Mouse (Mus musculus): ENCODE measurements at regions not wholly inside any gene's neighbourhood (a gene's known extent, or its start where the extent isn't known, plus 50 kb on each side); places are given as distances from the start of the nearest gene placed in this dataset.

DNA sequence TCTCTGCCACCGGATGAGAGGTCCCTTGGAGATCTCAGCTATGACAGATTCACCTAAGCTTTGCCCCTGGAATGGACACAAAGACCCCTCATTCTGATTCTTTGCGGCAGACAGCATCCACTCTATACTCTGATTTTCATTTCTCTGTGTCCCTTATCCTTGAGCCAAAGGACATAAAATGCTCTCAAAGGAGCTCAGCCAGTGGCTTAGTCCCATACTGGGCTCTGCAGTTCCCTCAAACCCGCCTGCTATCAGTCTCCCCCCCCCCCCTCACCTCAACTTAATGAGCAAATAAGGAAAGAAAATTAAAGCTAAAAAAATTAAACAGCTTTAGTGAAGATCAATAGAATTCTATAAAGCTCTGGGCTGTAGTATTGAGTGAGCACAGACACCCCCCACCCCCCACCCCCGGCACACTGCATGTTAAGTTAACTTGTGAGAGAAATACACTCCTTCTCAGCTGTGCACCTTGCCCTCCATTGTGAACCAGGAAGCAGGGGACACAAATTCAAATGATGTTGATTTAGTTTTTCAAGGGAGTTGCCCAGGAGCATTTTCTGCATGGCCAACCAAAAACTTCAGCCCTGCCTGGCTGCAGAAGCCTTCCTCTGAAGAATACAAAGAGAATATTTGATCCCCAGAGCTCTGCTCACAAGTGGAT lies 452.9 kb downstream of the Bnc2 start:
- Histone ChIP-seq H3K4me3 (no peak overlapping the region), H3K4me2 (replicated peaks) (no peak overlapping the region), H3K4me1 (peaks cover 8% of the 10 kb centered on the region; the same call in 1 of the 2 replicates), H3K9ac (no peak overlapping the region), H3K9me3 (replicated peaks) (no peaks in the 10 kb centered on the region), H3K27me3 (no peaks in the 10 kb centered on the region), H3K36me3 (no peaks in the 10 kb centered on the region), H3K27ac (no peak overlapping the region)
- WGBS, result 43% methylated on average over 4 of the region's 4 CpGs
- no peak for ATAC-seq (ENCODE audit: low FRiP score)

DNA sequence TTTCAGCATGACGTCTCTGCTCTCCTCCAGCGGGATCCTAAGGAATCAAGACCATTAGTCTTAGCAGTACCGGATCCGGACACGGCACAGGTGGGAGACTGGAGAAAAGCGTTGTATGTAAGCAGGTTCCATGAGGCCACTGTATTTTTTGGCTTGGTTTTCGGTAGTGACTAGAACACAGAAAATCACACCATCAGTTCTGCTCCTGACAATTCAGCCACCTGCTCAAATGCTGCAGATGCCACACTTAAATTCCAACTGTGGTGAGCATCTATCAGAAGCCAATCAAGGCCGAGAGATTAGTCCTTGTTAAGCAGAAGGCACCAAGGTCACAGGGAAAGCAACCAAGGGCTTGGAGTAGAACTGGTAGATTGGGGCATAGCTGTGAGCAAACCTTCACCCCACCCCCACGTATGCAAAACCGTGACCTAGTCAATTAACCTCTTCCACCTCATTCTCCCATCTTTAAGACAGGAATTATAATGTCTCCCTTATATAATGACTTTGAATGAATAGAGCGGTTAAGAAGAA lies 452.2 kb downstream of the Bnc2 start:
- H3K27me3 ChIP-seq, result no peaks in the 10 kb centered on the region
- no peak overlapping the region for H3K27ac ChIP-seq
- ATAC-seq (ENCODE audit: low FRiP score), result no peak
- no peak overlapping the region for H3K4me3 ChIP-seq
- no peaks in the 10 kb centered on the region for H3K36me3 ChIP-seq
- H3K4me1 ChIP-seq, result peaks cover 8% of the 10 kb centered on the region; the same call in 1 of the 2 replicates
- H3K4me2 ChIP-seq (replicated peaks), result no peak overlapping the region
- 69% methylated on average over 11 of the region's 11 CpGs for WGBS
- no peak overlapping the region for H3K9ac ChIP-seq
- H3K9me3 ChIP-seq (replicated peaks), result no peaks in the 10 kb centered on the region

DNA sequence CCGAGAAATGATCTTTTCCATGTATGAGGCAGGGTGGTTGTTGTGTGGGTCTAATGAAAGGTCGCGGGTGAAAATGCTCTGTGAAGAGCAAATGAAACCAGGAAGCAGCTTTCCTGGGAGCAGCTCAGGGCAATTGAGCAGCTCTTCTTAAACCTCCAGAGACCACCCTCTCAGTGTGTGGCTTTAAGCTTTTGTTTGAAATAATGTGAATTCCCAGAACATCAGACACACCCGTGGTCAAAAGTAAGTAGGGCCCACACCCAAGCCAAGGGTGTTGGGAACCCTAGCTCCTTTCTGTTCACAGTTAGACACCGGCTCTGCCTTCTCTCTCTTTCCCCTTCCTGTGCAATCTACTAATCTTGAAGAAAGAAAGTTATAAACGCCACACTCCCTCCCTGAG lies 450.5 kb downstream of the Bnc2 start:
- no peak overlapping the region for H3K27ac ChIP-seq
- no peak overlapping the region for H3K4me3 ChIP-seq
- no peaks in the 10 kb centered on the region for H3K9me3 ChIP-seq (replicated peaks)
- H3K9ac ChIP-seq, result no peak overlapping the region
- H3K4me2 ChIP-seq (replicated peaks), result no peak overlapping the region
- no peaks in the 10 kb centered on the region for H3K36me3 ChIP-seq
- 73% methylated on average over 6 of the region's 6 CpGs for WGBS
- no peaks in the 10 kb centered on the region for H3K27me3 ChIP-seq
- no peak for ATAC-seq (ENCODE audit: low FRiP score)
- peaks cover 8% of the 10 kb centered on the region; the same call in 1 of the 2 replicates for H3K4me1 ChIP-seq

Data from hindbrain, embryonic 12.5 days (tissue).